Mouse (Mus musculus) intestine, embryonic 14.5 days (tissue): ENCODE data around the gene Sacm1l. TPM values are rescaled to one million over a fixed set of nuclear protein-coding genes. Genes with fewer than 3 reads are reported as not detected.

Experiments used
- ATAC-seq: fragments of 200-750 bp; cut with Nextera tagmentation; replicated peaks from 2 replicates; pipeline ENCODE4 v1.8.0; 2017; ENCODE audit warnings: low read depth, moderate number of reproducible peaks, moderate TSS enrichment, moderate library complexity; ENCODE audit not compliant: low FRiP score, low TSS enrichment
- DNase-seq: peaks from one replicate; pipeline ENCODE4 v3.0.0-alpha.2; 2018; ENCODE audit warnings: low spot score
- H3K27ac ChIP-seq: fragments of 300-500 bp; sonication (generic); 2 replicates; pipeline ENCODE4 v1.5.1; 2014; ENCODE audit warnings: low read depth, mild to moderate bottlenecking, control low read depth
- H3K27me3 ChIP-seq: fragments of 300-500 bp; sonication (generic); replicated peaks from 2 replicates; pipeline ENCODE4 v1.6.1; 2014; ENCODE audit warnings: low read length, control low read depth; ENCODE audit not compliant: control insufficient read depth, insufficient read depth
- H3K36me3 ChIP-seq: fragments of 300-500 bp; sonication (generic); 2 replicates; pipeline ENCODE4 v1.6.1; 2014; ENCODE audit warnings: low read length, control low read depth; ENCODE audit not compliant: control insufficient read depth, insufficient read depth
- H3K4me1 ChIP-seq: fragments of 300-500 bp; sonication (generic); replicated peaks from 2 replicates; pipeline ENCODE4 v1.6.1; 2014; ENCODE audit warnings: low read length, control low read depth, mixed read lengths; ENCODE audit not compliant: control insufficient read depth, insufficient read depth
- H3K4me2 ChIP-seq: fragments of 300-500 bp; sonication (generic); 2 replicates; pipeline ENCODE4 v1.6.1; 2014; ENCODE audit warnings: low read length
- H3K4me3 ChIP-seq: fragments of 300-500 bp; sonication (generic); 2 replicates; pipeline ENCODE4 v1.5.1; 2014; ENCODE audit warnings: low read depth, low read length, control low read depth, mixed read lengths
- H3K9ac ChIP-seq: fragments of 300-500 bp; sonication (generic); 2 replicates; pipeline ENCODE4 v1.6.1; 2014; ENCODE audit warnings: mild to moderate bottlenecking, low read length
- H3K9me3 ChIP-seq: fragments of 300-500 bp; sonication (generic); 2 replicates; pipeline ENCODE4 v1.6.1; 2016; ENCODE audit warnings: low read length, control low read depth; ENCODE audit not compliant: control insufficient read depth
- WGBS: fragments of 180-500 bp; shearing (Covaris S2); extraction: QIAGEN DNeasy Blood & Tissue Kit; methylation state at CpG from one replicate; pipeline ENCODE4 v1.1.7; 2014; 5-methylcytosine and 5-hydroxymethylcytosine counted together
- polyA plus RNA-seq: library from polyadenylated mRNA; unstranded; fragments of >200 nt; fragmentation: Nextera tagmentation; extraction: Ambion mirVana; gene quantifications from 2 replicates; pipeline ENCODE4 v1.2.1, GENCODE M21; 2014

Sacm1l gene
- polyA plus RNA-seq, 1 experiment from 2014 or later, result 51.0 TPM

- Histone ChIP-seq H3K4me1 (peaks cover 51% of the 10 kb centered on the region), H3K9me3 (no peaks in the 10 kb centered on the region), H3K27me3 (no peaks in the 10 kb centered on the region), H3K27ac (no peak overlapping the region), H3K9ac (no peak overlapping the region), H3K4me3 (no peak overlapping the region), H3K36me3 (peaks cover 39% of the 10 kb centered on the region), H3K4me2 (no peak overlapping the region)
- 70% methylated on average over 2 of the region's 2 CpGs for WGBS
- ATAC-seq (no peak), DNase-seq (no peak)
These were observed 40.5 kb upstream of the Sacm1l start for GRCm38 (mm10) chr9:123489073-123489472.

DNA sequence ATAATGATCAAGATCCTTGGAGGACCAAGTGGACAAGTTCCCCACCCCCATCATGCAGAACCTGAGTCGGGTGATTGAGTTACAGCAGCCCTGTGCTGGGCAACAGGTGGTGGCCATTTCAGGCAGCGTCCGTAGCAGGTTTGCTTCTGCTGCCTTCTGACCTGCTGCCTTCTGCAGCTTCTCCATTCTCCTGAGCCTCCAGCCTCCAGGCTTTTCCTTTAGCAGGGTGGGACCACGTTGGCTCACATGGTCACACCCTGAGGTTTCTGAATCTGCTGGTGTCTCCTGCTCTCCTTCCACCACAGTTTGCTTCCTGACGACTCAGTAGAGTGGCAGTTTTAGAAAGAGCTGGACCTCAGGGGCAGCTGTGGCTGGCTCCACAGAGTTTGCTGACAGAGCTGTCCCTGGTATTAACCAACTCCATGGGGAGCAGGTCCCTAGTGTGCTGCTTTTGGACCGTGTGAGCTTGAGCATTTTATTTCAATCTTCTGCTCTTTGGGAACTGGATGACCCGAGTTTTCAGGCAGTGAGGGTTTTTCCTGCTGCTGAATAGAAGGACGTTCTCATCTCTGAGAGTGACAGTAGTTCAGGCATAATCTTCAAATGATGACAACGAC lies 39.7 kb upstream of the Sacm1l start:
- Histone ChIP-seq H3K27ac (no peak overlapping the region), H3K27me3 (no peaks in the 10 kb centered on the region), H3K4me2 (no peak overlapping the region), H3K9ac (no peak overlapping the region), H3K4me3 (no peak overlapping the region), H3K9me3 (no peaks in the 10 kb centered on the region), H3K36me3 (peaks cover 32% of the 10 kb centered on the region), H3K4me1 (peaks cover 51% of the 10 kb centered on the region)
- WGBS, result 63% methylated on average over 9 of the region's 9 CpGs
- ATAC-seq (no peak), DNase-seq (no peak)

DNA sequence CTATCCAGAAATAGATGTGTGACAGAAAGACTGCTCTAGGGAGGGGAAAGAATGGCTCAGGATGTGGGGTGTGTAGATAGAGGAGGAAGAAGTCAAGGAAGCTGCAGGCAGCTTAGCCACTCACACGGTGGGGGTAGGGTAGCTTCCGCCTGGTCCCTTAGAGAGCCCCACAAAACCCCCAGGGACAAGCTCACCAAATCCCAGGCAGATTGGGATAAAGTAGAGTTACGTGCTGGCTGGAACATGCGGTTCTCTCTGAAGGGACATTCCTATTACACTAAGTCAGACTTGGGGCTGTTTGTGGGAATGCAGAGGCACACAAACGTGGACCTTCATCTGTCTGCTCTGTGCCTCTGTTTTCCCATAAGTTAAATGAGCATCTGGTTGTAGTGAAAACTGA lies 38.6 kb upstream of the Sacm1l start:
- Histone ChIP-seq H3K4me2 (no peak overlapping the region), H3K9ac (no peak overlapping the region), H3K27me3 (no peaks in the 10 kb centered on the region), H3K4me1 (peaks cover 56% of the 10 kb centered on the region), H3K27ac (no peak overlapping the region), H3K4me3 (no peak overlapping the region), H3K9me3 (no peaks in the 10 kb centered on the region), H3K36me3 (peaks cover 22% of the 10 kb centered on the region)
- WGBS, result 65% methylated on average over 5 of the region's 5 CpGs
- no peak for ATAC-seq
- DNase-seq, result no peak

DNA sequence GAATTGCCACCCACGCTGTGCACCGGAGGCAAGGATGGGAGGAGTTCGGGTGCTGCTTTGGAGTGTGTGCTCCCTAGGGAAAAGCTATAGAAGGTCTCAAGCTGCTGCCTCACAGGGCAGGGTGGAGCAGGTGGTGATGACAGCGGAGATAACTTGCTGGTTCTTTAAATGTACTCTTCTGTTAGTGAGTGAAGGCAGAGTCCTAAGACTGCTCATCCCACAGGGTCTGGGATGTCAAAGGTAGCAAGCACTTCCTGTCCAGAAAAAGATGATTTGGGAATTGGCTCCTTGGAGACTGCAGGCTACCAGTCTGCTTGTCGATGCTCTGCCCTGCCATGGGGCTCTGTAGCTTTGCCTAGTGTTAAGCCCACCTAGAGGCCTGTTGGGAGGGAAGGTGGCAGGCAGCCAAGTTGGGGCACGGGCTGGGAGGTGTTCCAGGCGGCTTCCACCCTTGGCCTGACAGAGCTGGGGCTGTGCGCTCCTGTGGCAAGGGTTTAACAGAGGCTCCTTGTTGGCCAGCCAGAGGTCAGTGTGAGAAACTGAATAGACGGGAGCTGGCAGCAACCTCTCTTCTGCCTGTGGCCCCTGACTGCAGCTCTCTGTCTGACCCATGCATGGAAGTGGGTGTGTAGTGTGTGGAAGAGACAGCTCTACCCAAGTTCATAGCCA lies 37.5 kb upstream of the Sacm1l start:
- Histone ChIP-seq H3K27ac (no peak overlapping the region), H3K4me1 (peaks cover 51% of the 10 kb centered on the region), H3K9me3 (no peaks in the 10 kb centered on the region), H3K27me3 (no peaks in the 10 kb centered on the region), H3K4me2 (no peak overlapping the region), H3K9ac (no peak overlapping the region), H3K4me3 (no peak overlapping the region), H3K36me3 (0 out of 2 replicates have a peak, but pooled peaks cover 11% of the 10 kb centered on the region)
- ATAC-seq (0 out of 2 replicates have a peak, but pooled peaks have one; percentile 6), DNase-seq (no peak)
- WGBS, result 60% methylated on average over 9 of the region's 9 CpGs

DNA sequence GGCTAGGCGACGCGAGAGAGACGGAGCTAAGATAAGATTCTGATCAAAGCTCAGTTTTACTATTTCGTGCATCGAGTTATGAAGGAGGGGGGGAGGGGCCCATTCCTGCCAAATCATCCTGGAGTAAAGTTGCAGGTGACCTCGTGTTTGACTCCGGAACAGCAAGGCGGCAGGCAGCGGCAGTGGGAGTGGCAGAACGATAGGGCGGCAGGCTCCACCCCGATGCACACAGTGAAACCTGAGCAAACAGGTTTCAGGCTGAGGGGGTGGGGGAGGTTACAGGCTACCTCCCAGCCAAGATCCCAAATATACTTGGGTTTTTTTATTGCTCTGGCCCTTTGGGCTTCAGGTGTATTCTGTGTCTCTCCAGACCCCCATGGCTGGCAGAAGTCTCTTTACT lies 32.9 kb upstream of the Sacm1l start:
- peak; percentile 71 for DNase-seq
- Histone ChIP-seq H3K9me3 (no peaks in the 10 kb centered on the region), H3K27ac (peak overlapping the region; percentile 18; the same call in 1 of the 2 replicates), H3K36me3 (peaks cover 18% of the 10 kb centered on the region), H3K9ac (no peak overlapping the region), H3K27me3 (no peaks in the 10 kb centered on the region), H3K4me2 (0 out of 2 replicates have a peak overlapping the region, but pooled peaks have one; percentile 24), H3K4me3 (no peak overlapping the region), H3K4me1 (peaks cover 26% of the 10 kb centered on the region)
- 17% methylated on average over 13 of the region's 13 CpGs for WGBS
- no peak; the same call in 1 of the 2 replicates for ATAC-seq

- Histone ChIP-seq H3K4me3 (no peak overlapping the region), H3K27ac (no peak overlapping the region), H3K27me3 (no peaks in the 10 kb centered on the region), H3K9ac (no peak overlapping the region), H3K9me3 (no peaks in the 10 kb centered on the region), H3K4me1 (peaks cover 18% of the 10 kb centered on the region), H3K36me3 (peaks cover 27% of the 10 kb centered on the region), H3K4me2 (no peak overlapping the region)
- no peak for DNase-seq
- WGBS, result 72% methylated on average over 5 of the region's 5 CpGs
- ATAC-seq, result no peak
These were observed 31.7 kb upstream of the Sacm1l start for GRCm38 (mm10) chr9:123497906-123498305.

- Histone ChIP-seq H3K4me3 (no peak overlapping the region), H3K9me3 (no peaks in the 10 kb centered on the region), H3K27me3 (no peaks in the 10 kb centered on the region), H3K4me1 (peaks cover 31% of the 10 kb centered on the region), H3K9ac (no peak overlapping the region), H3K4me2 (no peak overlapping the region), H3K27ac (no peak overlapping the region), H3K36me3 (peaks cover 38% of the 10 kb centered on the region)
- no peak for ATAC-seq
- DNase-seq, result no peak
- WGBS, result 90% methylated on average over 4 of the region's 4 CpGs
These were observed 29.1 kb upstream of the Sacm1l start for GRCm38 (mm10) chr9:123500480-123500879.

GRCm38 (mm10) chr9:123503171-123503834 lies 26.3 kb upstream of the Sacm1l start:
- H3K9me3 ChIP-seq, result no peaks in the 10 kb centered on the region
- ATAC-seq (no peak), DNase-seq (no peak)
- no peak overlapping the region for H3K4me2 ChIP-seq
- no peak overlapping the region for H3K4me3 ChIP-seq
- 82% methylated on average over 5 of the region's 5 CpGs for WGBS
- H3K4me1 ChIP-seq, result peaks cover 29% of the 10 kb centered on the region
- H3K27me3 ChIP-seq, result no peaks in the 10 kb centered on the region
- H3K27ac ChIP-seq, result no peak overlapping the region
- H3K9ac ChIP-seq, result no peak overlapping the region
- peaks cover 38% of the 10 kb centered on the region for H3K36me3 ChIP-seq
